Mouse (Mus musculus): ENCODE measurements around the gene Akap13. TPM values are rescaled to one million over a fixed set of nuclear protein-coding genes. Genes with fewer than 3 reads are reported as not detected.

The Akap13 gene
- total and polyA plus RNA-seq, 2 experiments from 2014 or later = 13.8 to 26.1 TPM

DNA sequence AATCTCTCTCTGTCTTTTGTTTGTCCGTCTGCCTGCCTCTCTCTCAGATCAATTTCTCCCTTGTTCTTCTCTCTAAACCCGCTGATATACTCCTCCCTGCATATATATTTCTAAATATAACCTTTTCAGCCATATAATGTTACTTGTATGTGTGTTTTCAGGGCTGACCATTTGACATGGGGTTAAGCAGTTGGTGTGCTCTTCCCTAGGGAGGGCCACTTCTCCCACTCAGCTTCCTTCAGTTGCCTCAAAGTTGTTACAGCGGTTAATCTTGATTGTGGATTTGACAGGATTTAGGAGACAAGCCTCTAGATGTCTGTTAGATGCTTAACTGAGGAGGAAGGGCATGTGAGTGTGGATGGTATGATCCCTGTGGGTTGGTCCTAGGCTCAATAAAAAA, 83.8 kb downstream of the Akap13 start:
- H3K36me3 ChIP-seq (ENCODE audit: insufficient read depth, low read length) = no peaks in the 10 kb centered on the region
- DNase-seq (ENCODE audit: low spot score) = no peak
- no peak for ATAC-seq
- H3K9ac ChIP-seq (replicated peaks; ENCODE audit: low read length) = no peak overlapping the region
- H3K9me3 ChIP-seq (ENCODE audit: low read length) = no peaks in the 10 kb centered on the region
- H3K4me2 ChIP-seq (ENCODE audit: low read depth, low read length) = no peak overlapping the region
- no peak for TF ChIP-seq CTCF (IDR thresholded peaks at IDR 0.05; ENCODE audit: low read depth)
- no peak overlapping the region for H3K4me3 ChIP-seq (ENCODE audit: low read length)
- H3K4me1 ChIP-seq (ENCODE audit: insufficient read depth, low read length) = no peaks in the 10 kb centered on the region
- H3K27ac ChIP-seq = no peak overlapping the region
- no peaks in the 10 kb centered on the region for H3K27me3 ChIP-seq (ENCODE audit: insufficient read depth, low read length)
- WGBS = 84% methylated on average over 3 of the region's 3 CpGs

GRCm38 (mm10) chr7:75549856-75550255, 94.5 kb downstream of the Akap13 start:
- DNase-seq (ENCODE audit: low spot score) (no peak), ATAC-seq (no peak)
- Histone ChIP-seq H3K9ac (replicated peaks; ENCODE audit: low read length) (no peak overlapping the region), H3K27ac (no peak overlapping the region), H3K4me1 (ENCODE audit: insufficient read depth, low read length) (no peaks in the 10 kb centered on the region), H3K27me3 (ENCODE audit: insufficient read depth, low read length) (no peaks in the 10 kb centered on the region), H3K36me3 (ENCODE audit: insufficient read depth, low read length) (no peaks in the 10 kb centered on the region), H3K9me3 (ENCODE audit: low read length) (no peaks in the 10 kb centered on the region), H3K4me3 (ENCODE audit: low read length) (no peak overlapping the region), H3K4me2 (ENCODE audit: low read depth, low read length) (no peak overlapping the region)
- TF ChIP-seq CTCF (IDR thresholded peaks at IDR 0.05; ENCODE audit: low read depth) = no peak
- 84% methylated on average over 3 of the region's 3 CpGs for WGBS

DNA sequence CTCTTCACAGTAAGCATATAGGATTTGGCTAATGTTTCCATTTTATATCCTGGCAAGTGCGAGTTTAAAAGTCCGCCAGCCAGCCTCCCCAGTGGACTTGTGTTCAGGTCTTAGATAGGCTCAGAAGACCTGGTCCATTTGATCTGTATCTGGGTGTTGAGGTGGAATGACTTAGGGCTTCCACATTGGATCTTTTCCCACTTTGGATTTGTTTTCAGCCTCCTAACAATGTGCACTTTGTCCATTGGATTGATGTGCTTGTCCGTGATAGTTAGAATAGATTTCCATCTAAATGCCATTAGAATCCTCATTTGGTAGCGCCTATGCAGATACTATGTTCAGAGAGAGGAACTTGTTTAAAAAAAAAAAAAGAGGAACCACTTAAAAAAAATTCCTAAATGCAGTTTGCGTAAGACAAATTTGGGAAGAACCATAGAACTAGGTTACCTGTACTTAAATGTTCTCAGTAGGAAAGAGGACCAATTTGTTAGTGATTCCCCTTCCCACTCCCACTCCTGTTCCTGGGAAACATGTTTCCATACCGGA, 95.5 kb downstream of the Akap13 start:
- Histone ChIP-seq H3K4me2 (ENCODE audit: low read depth, low read length) (no peak overlapping the region), H3K9me3 (ENCODE audit: low read length) (no peaks in the 10 kb centered on the region), H3K4me1 (ENCODE audit: insufficient read depth, low read length) (no peaks in the 10 kb centered on the region), H3K9ac (replicated peaks; ENCODE audit: low read length) (no peak overlapping the region), H3K27ac (no peak overlapping the region), H3K4me3 (ENCODE audit: low read length) (no peak overlapping the region), H3K36me3 (ENCODE audit: insufficient read depth, low read length) (no peaks in the 10 kb centered on the region), H3K27me3 (ENCODE audit: insufficient read depth, low read length) (no peaks in the 10 kb centered on the region)
- ATAC-seq (no peak), DNase-seq (ENCODE audit: low spot score) (no peak)
- WGBS = 78% methylated on average over 6 of the region's 6 CpGs
- no peak for TF ChIP-seq CTCF (IDR thresholded peaks at IDR 0.05; ENCODE audit: low read depth)

DNA sequence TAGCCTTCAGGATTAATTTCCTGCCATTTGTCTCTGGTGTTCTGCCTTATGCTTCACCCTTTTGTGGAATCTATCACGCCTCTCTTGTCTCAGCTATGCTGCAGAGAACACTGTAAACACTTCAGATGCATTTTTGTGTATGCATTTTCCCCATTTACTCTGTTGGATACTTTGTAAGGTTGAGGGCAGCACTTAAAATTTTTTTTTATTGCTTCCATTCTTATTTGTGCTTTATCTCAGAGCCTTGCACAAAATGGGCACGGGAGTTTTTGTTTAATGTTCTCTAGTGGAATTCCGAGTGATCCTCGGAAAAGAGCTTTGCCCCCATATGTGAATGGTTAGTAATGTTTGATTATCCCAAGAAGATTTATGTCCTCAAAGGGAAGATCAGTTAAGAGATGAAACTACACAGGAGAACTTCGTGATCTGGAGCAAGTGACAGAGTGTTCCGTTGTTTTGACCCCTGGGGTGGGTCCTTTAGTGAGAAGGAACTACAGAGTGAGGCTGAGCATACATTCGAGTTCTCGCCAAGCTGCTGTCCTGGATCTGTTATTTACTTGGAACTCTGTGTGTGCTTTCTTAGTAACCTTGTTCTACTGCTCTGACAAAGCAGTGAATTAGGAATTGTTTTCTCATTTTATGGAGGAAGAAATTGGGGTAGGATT, 97.8 kb downstream of the Akap13 start:
- no peak for ATAC-seq
- WGBS = 82% methylated on average over 8 of the region's 8 CpGs
- Histone ChIP-seq H3K36me3 (ENCODE audit: insufficient read depth, low read length) (no peaks in the 10 kb centered on the region), H3K9ac (replicated peaks; ENCODE audit: low read length) (no peak overlapping the region), H3K27ac (no peak overlapping the region), H3K4me3 (ENCODE audit: low read length) (no peak overlapping the region), H3K4me1 (ENCODE audit: insufficient read depth, low read length) (no peaks in the 10 kb centered on the region), H3K4me2 (ENCODE audit: low read depth, low read length) (no peak overlapping the region), H3K9me3 (ENCODE audit: low read length) (no peaks in the 10 kb centered on the region), H3K27me3 (ENCODE audit: insufficient read depth, low read length) (no peaks in the 10 kb centered on the region)
- no peak for DNase-seq (ENCODE audit: low spot score)
- TF ChIP-seq CTCF (IDR thresholded peaks at IDR 0.05; ENCODE audit: low read depth) = no peak

DNA sequence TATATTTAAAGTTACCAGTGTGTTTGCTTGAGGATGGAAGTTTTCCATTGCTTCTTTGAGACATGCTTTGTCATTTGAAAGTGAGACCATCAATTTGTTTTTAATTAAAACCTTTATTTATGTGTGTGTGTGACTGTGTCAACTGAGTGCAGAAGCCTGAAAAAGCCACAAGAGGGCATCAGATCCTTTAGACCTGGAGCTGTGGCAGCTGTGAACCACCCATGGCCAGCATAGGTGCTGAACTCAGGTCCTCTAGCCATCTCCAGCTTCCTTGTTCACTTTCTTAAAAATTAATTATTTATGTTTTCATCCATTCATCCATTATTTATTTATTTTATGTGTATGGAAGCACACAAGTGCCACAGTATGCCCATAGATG, 98.3 kb downstream of the Akap13 start:
- Histone ChIP-seq H3K9ac (replicated peaks; ENCODE audit: low read length) (no peak overlapping the region), H3K4me2 (ENCODE audit: low read depth, low read length) (no peak overlapping the region), H3K9me3 (ENCODE audit: low read length) (no peaks in the 10 kb centered on the region), H3K4me3 (ENCODE audit: low read length) (no peak overlapping the region), H3K4me1 (ENCODE audit: insufficient read depth, low read length) (no peaks in the 10 kb centered on the region), H3K27ac (no peak overlapping the region), H3K36me3 (ENCODE audit: insufficient read depth, low read length) (no peaks in the 10 kb centered on the region), H3K27me3 (ENCODE audit: insufficient read depth, low read length) (no peaks in the 10 kb centered on the region)
- DNase-seq (ENCODE audit: low spot score) (no peak), ATAC-seq (no peak)
- TF ChIP-seq CTCF (IDR thresholded peaks at IDR 0.05; ENCODE audit: low read depth) = no peak

- Histone ChIP-seq H3K36me3 (ENCODE audit: insufficient read depth, low read length) (no peaks in the 10 kb centered on the region), H3K27ac (no peak overlapping the region), H3K9me3 (ENCODE audit: low read length) (no peaks in the 10 kb centered on the region), H3K4me1 (ENCODE audit: insufficient read depth, low read length) (no peaks in the 10 kb centered on the region), H3K4me2 (ENCODE audit: low read depth, low read length) (no peak overlapping the region), H3K4me3 (ENCODE audit: low read length) (no peak overlapping the region), H3K9ac (replicated peaks; ENCODE audit: low read length) (no peak overlapping the region), H3K27me3 (ENCODE audit: insufficient read depth, low read length) (no peaks in the 10 kb centered on the region)
- DNase-seq (ENCODE audit: low spot score) (no peak), ATAC-seq (no peak)
- no peak for TF ChIP-seq CTCF (IDR thresholded peaks at IDR 0.05; ENCODE audit: low read depth)
These were observed 98.7 kb downstream of the Akap13 start for GRCm38 (mm10) chr7:75554065-75554464.

DNA sequence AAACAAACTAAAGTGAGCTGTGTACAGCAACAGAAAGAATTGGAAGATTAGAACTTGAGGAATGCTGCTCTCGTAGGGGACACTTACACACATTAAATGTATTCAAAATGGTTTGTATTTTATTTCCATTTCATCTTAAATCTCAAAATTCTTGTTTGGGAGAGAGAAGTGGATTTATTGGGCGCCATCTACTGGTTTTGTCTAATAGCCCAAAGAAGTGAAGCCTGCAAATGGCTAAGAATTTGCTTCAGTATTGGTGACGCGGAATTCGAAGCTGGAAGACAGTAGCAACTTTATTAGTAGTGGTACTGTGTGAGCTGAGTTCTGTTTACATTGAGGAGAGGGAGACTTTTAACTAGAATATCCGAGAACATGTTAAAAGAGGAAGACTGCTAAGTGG, 100.6 kb downstream of the Akap13 start:
- WGBS = 68% methylated on average over 6 of the region's 6 CpGs
- Histone ChIP-seq H3K4me2 (ENCODE audit: low read depth, low read length) (no peak overlapping the region), H3K4me3 (ENCODE audit: low read length) (no peak overlapping the region), H3K36me3 (ENCODE audit: insufficient read depth, low read length) (no peaks in the 10 kb centered on the region), H3K27ac (no peak overlapping the region), H3K9me3 (ENCODE audit: low read length) (no peaks in the 10 kb centered on the region), H3K9ac (replicated peaks; ENCODE audit: low read length) (no peak overlapping the region), H3K4me1 (ENCODE audit: insufficient read depth, low read length) (no peaks in the 10 kb centered on the region), H3K27me3 (ENCODE audit: insufficient read depth, low read length) (no peaks in the 10 kb centered on the region)
- DNase-seq (ENCODE audit: low spot score) (peak; percentile 37), ATAC-seq (no peak)
- TF ChIP-seq CTCF (IDR thresholded peaks at IDR 0.05; ENCODE audit: low read depth) = peak; percentile 57
